15 mouse cellular contexts compared by ENCODE assay signal in the genomic region with DNA sequence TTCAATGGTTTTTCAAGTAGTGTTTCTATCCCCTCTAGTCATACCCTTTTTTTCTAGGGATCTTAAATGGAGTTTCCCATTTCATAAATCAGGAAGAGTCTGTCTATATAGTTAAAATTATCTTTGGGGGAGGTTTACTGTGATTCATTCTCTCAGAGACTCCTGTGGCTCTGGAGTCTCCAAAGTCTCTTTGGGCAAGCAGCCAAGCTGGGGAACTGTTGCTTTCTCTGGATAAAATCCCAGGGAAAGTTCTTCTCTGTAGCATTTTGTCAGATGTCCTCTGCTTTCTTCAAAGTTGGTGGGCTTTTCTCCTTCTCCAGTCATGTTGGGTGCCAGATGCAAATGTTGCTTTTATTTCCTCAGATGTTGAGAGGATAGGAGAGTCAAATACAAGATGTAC.
DNase-seq lines count a peak whose midpoint lies in the region; ATAC-seq lines count a peak whose summit lies in the region.
"Had no signal": no experiment of that assay in that cellular context is flagged by ENCODE, and none has a peak within 500 bp of the region (broad histone marks: within the 10 kb centered on the region; RNA-seq: fewer than 3 reads in every experiment).

No protein-coding gene starts in this region.

- no peak overlapping the region for H3K9ac ChIP-seq in embryonic facial prominence, embryonic 14.5 days (ENCODE audit: low read depth, low read length)
- H3K9ac ChIP-seq: embryonic facial prominence, embryonic 12.5 days; liver, embryonic 15.5 days; stomach, embryonic 15.5 days had no signal

- DNase-seq in embryonic facial prominence, embryonic 14.5 days (ENCODE audit: low spot score) = peak; percentile 64
- DNase-seq in embryonic facial prominence, embryonic 10.5 days (ENCODE audit: low spot score) = no peak
- DNase-seq in layer of hippocampus, postnatal 36 days = peak; percentile 1 to 2
- no peak for DNase-seq in layer of hippocampus, adult 18-20 months (ENCODE audit: low spot score in 2 of 2)
- DNase-seq in left cerebral cortex, adult 18-20 months (ENCODE audit: low spot score in 2 of 2) = peak; percentile 65
- peak; percentile 43 to 58 for DNase-seq in right cerebral cortex, postnatal 36 days (ENCODE audit: low spot score in 2 of 2)
- no peak for DNase-seq in spleen, postnatal 10 days (ENCODE audit: low spot score in 2 of 2)
- no peak for DNase-seq in thymus, adult 18-20 months
- DNase-seq: adrenal gland, adult 2 months; cerebellum, adult 8-10 months; gastrocnemius, postnatal 10 days; retina, postnatal 1 day had no signal

- H3K9me3 ChIP-seq in embryonic facial prominence, embryonic 14.5 days (ENCODE audit: control insufficient read depth, low read length) = 0 out of 2 replicates have a peak, but pooled peaks cover 2% of the 10 kb centered on the region
- H3K9me3 ChIP-seq in embryonic facial prominence, embryonic 10.5 days = no peaks in the 10 kb centered on the region
- H3K9me3 ChIP-seq: embryonic facial prominence, embryonic 12.5 days; liver, embryonic 15.5 days; stomach, embryonic 15.5 days had no signal

- ATAC-seq in embryonic facial prominence, embryonic 14.5 days (ENCODE audit: low read depth) = no peak

- no peak overlapping the region for H3K27ac ChIP-seq in embryonic facial prominence, embryonic 14.5 days (replicated peaks; ENCODE audit: low read depth, low read length)
- H3K27ac ChIP-seq in embryonic facial prominence, embryonic 10.5 days (replicated peaks) = no peak overlapping the region
- H3K27ac ChIP-seq: embryonic facial prominence, embryonic 12.5 days; liver, embryonic 15.5 days; stomach, embryonic 15.5 days had no signal

- no peak overlapping the region for H3K4me3 ChIP-seq in embryonic facial prominence, embryonic 14.5 days (ENCODE audit: low read depth, low read length)
- no peak overlapping the region for H3K4me3 ChIP-seq in embryonic facial prominence, embryonic 10.5 days
- H3K4me3 ChIP-seq: embryonic facial prominence, embryonic 12.5 days; liver, embryonic 15.5 days; stomach, embryonic 15.5 days had no signal

- H3K4me2 ChIP-seq in embryonic facial prominence, embryonic 14.5 days (ENCODE audit: low read depth, low read length) = no peak overlapping the region
- H3K4me2 ChIP-seq: embryonic facial prominence, embryonic 12.5 days; liver, embryonic 15.5 days; stomach, embryonic 15.5 days had no signal

- H3K36me3 ChIP-seq in embryonic facial prominence, embryonic 14.5 days (ENCODE audit: control insufficient read depth, insufficient read depth, low read length) = no peaks in the 10 kb centered on the region
- H3K36me3 ChIP-seq in embryonic facial prominence, embryonic 10.5 days (replicated peaks) = no peaks in the 10 kb centered on the region
- H3K36me3 ChIP-seq: embryonic facial prominence, embryonic 12.5 days; liver, embryonic 15.5 days; stomach, embryonic 15.5 days had no signal

- no peaks in the 10 kb centered on the region for H3K27me3 ChIP-seq in embryonic facial prominence, embryonic 14.5 days (replicated peaks; ENCODE audit: control insufficient read depth, insufficient read depth, low read length)
- no peaks in the 10 kb centered on the region for H3K27me3 ChIP-seq in embryonic facial prominence, embryonic 10.5 days (replicated peaks; ENCODE audit: low read depth, poor library complexity, severe bottlenecking)
- H3K27me3 ChIP-seq: embryonic facial prominence, embryonic 12.5 days; liver, embryonic 15.5 days; stomach, embryonic 15.5 days had no signal

- no peaks in the 10 kb centered on the region for H3K4me1 ChIP-seq in embryonic facial prominence, embryonic 14.5 days (ENCODE audit: control insufficient read depth, insufficient read depth, low read length)
- H3K4me1 ChIP-seq in embryonic facial prominence, embryonic 10.5 days = no peaks in the 10 kb centered on the region
- H3K4me1 ChIP-seq: embryonic facial prominence, embryonic 12.5 days; liver, embryonic 15.5 days; stomach, embryonic 15.5 days had no signal

Comparison
In these comparisons a context has a peak if more than half of its experiments do, and no peak if none do; other contexts are left out.
1. DNase-seq: peak in embryonic facial prominence, embryonic 14.5 days (single experiment), layer of hippocampus, postnatal 36 days (2 of 2), left cerebral cortex, adult 18-20 months (2 of 2) and right cerebral cortex, postnatal 36 days (2 of 2); none in embryonic facial prominence, embryonic 10.5 days (single experiment), layer of hippocampus, adult 18-20 months (0 of 2), spleen, postnatal 10 days (0 of 2) and thymus, adult 18-20 months (0 of 2).